Mouse (Mus musculus): ENCODE results near the gene 2610001J05Rik. TPM values are rescaled to one million over a fixed set of nuclear protein-coding genes. Genes with fewer than 3 reads are reported as not detected.
A peak's percentile ranks its signal among the peaks of the same experiment; 100 is the strongest.

2610001J05Rik gene
- polyA plus RNA-seq, 1 experiment = 50.4 TPM

- TF ChIP-seq POLR2A (IDR thresholded peaks at IDR 0.05; ENCODE audit: insufficient read length, low read depth) = no peak
- no peak for TF ChIP-seq CEBPB (IDR thresholded peaks at IDR 0.05; ENCODE audit: insufficient read depth, poor library complexity, severe bottlenecking)
- no peak for TF ChIP-seq SRF (IDR thresholded peaks at IDR 0.05; ENCODE audit: control insufficient read depth, insufficient read length, low read depth)
- no peak for TF ChIP-seq MYOG (IDR thresholded peaks at IDR 0.05; ENCODE audit: control insufficient read depth in 1 of 3, insufficient read depth in 1 of 3, insufficient read length in 2 of 3, low read depth in 2 of 3)
- TF ChIP-seq TCF12 (IDR thresholded peaks at IDR 0.05; ENCODE audit: insufficient read depth, poor library complexity, severe bottlenecking) = no peak
- no peak for TF ChIP-seq MYOD1 (IDR thresholded peaks at IDR 0.05; ENCODE audit: control insufficient read depth in 1 of 3, insufficient read length in 2 of 3, low read depth in 2 of 3)
- no peak for TF ChIP-seq MAX (IDR thresholded peaks at IDR 0.05; ENCODE audit: low read depth)
- TF ChIP-seq E2F4 (IDR thresholded peaks at IDR 0.05; ENCODE audit: insufficient read depth) = no peak
- no peak for TF ChIP-seq USF1 (IDR thresholded peaks at IDR 0.05; ENCODE audit: low read depth)
- TF ChIP-seq TCF3 (IDR thresholded peaks at IDR 0.05; ENCODE audit: insufficient read length, low read depth) = no peak
- TF ChIP-seq REST (IDR thresholded peaks at IDR 0.05; ENCODE audit: insufficient read depth, insufficient read length) = no peak
- no peak for TF ChIP-seq POLR2AphosphoS2 (IDR thresholded peaks at IDR 0.05; ENCODE audit: insufficient read length, low read depth)
- H3K36me3 ChIP-seq (ENCODE audit: control insufficient read depth, insufficient read depth) = no peaks in the 10 kb centered on the region
These were observed 13.7 kb upstream of the 2610001J05Rik start for GRCm38 (mm10) chr6:13884877-13885592.

GRCm38 (mm10) chr6:13882919-13883318 is 11.6 kb upstream of the 2610001J05Rik start:
- Histone ChIP-seq H3K27me3 (ENCODE audit: control insufficient read depth, insufficient read depth, insufficient read length) (no peaks in the 10 kb centered on the region), H3K4me2 (ENCODE audit: low read depth) (no peak overlapping the region), H3ac (ENCODE audit: control insufficient read depth, insufficient read length) (no peak overlapping the region), H3K4me3 (no peak overlapping the region), H3K79me2 (ENCODE audit: control insufficient read depth, insufficient read depth) (no peaks in the 10 kb centered on the region), H3K36me3 (ENCODE audit: control insufficient read depth, insufficient read depth) (no peaks in the 10 kb centered on the region)
- no peak for TF ChIP-seq E2F4 (IDR thresholded peaks at IDR 0.05; ENCODE audit: insufficient read depth)
- no peak for TF ChIP-seq MYOD1 (IDR thresholded peaks at IDR 0.05; ENCODE audit: control insufficient read depth in 1 of 3, insufficient read length in 2 of 3, low read depth in 2 of 3)
- no peak for TF ChIP-seq POLR2AphosphoS2 (IDR thresholded peaks at IDR 0.05; ENCODE audit: insufficient read length, low read depth)
- no peak for TF ChIP-seq MYOG (IDR thresholded peaks at IDR 0.05; ENCODE audit: control insufficient read depth in 1 of 3, insufficient read depth in 1 of 3, insufficient read length in 2 of 3, low read depth in 2 of 3)
- TF ChIP-seq USF1 (IDR thresholded peaks at IDR 0.05; ENCODE audit: low read depth) = no peak
- TF ChIP-seq SRF (IDR thresholded peaks at IDR 0.05; ENCODE audit: control insufficient read depth, insufficient read length, low read depth) = no peak
- no peak for TF ChIP-seq TCF12 (IDR thresholded peaks at IDR 0.05; ENCODE audit: insufficient read depth, poor library complexity, severe bottlenecking)
- TF ChIP-seq REST (IDR thresholded peaks at IDR 0.05; ENCODE audit: insufficient read depth, insufficient read length) = no peak
- no peak for TF ChIP-seq POLR2A (IDR thresholded peaks at IDR 0.05; ENCODE audit: insufficient read length, low read depth)
- TF ChIP-seq MAX (IDR thresholded peaks at IDR 0.05; ENCODE audit: low read depth) = no peak
- TF ChIP-seq CEBPB (IDR thresholded peaks at IDR 0.05; ENCODE audit: insufficient read depth, poor library complexity, severe bottlenecking) = no peak

More at GRCm38 (mm10) chr6:13884877-13885592, 13.7 kb upstream of the 2610001J05Rik start:
- no peaks in the 10 kb centered on the region for H3K27me3 ChIP-seq (ENCODE audit: control insufficient read depth, insufficient read depth, insufficient read length)
- H3K4me3 ChIP-seq = no peak overlapping the region
- H3K79me2 ChIP-seq (ENCODE audit: control insufficient read depth, insufficient read depth) = no peaks in the 10 kb centered on the region
- H3K4me2 ChIP-seq (ENCODE audit: low read depth) = no peak overlapping the region
- no peak overlapping the region for H3ac ChIP-seq (ENCODE audit: control insufficient read depth, insufficient read length)

GRCm38 (mm10) chr6:13873959-13874358 is 2.6 kb upstream of the 2610001J05Rik start:
- Histone ChIP-seq H3K4me3 (no peak overlapping the region), H3ac (ENCODE audit: control insufficient read depth, insufficient read length) (no peak overlapping the region), H3K27me3 (ENCODE audit: control insufficient read depth, insufficient read depth, insufficient read length) (no peaks in the 10 kb centered on the region), H3K4me2 (ENCODE audit: low read depth) (no peak overlapping the region), H3K36me3 (ENCODE audit: control insufficient read depth, insufficient read depth) (peaks cover 6% of the 10 kb centered on the region), H3K79me2 (ENCODE audit: control insufficient read depth, insufficient read depth) (no peaks in the 10 kb centered on the region)
- TF ChIP-seq POLR2AphosphoS2 (IDR thresholded peaks at IDR 0.05; ENCODE audit: insufficient read length, low read depth) = no peak

- H3K4me3 ChIP-seq = peak overlapping the region; percentile 54
- no peaks in the 10 kb centered on the region for H3K27me3 ChIP-seq (ENCODE audit: control insufficient read depth, insufficient read depth, insufficient read length)
- peaks cover 15% of the 10 kb centered on the region for H3K36me3 ChIP-seq (ENCODE audit: control insufficient read depth, insufficient read depth)
- no peak for TF ChIP-seq TCF3 (IDR thresholded peaks at IDR 0.05; ENCODE audit: insufficient read length, low read depth)
- no peak for TF ChIP-seq TCF12 (IDR thresholded peaks at IDR 0.05; ENCODE audit: insufficient read depth, poor library complexity, severe bottlenecking)
- no peak for TF ChIP-seq E2F4 (IDR thresholded peaks at IDR 0.05; ENCODE audit: insufficient read depth)
- TF ChIP-seq REST (IDR thresholded peaks at IDR 0.05; ENCODE audit: insufficient read depth, insufficient read length) = no peak
- no peak for TF ChIP-seq USF1 (IDR thresholded peaks at IDR 0.05; ENCODE audit: low read depth)
- TF ChIP-seq MYOG (IDR thresholded peaks at IDR 0.05; ENCODE audit: control insufficient read depth in 1 of 3, insufficient read depth in 1 of 3, insufficient read length in 2 of 3, low read depth in 2 of 3) = no peak
- no peak for TF ChIP-seq CEBPB (IDR thresholded peaks at IDR 0.05; ENCODE audit: insufficient read depth, poor library complexity, severe bottlenecking)
- no peak for TF ChIP-seq SRF (IDR thresholded peaks at IDR 0.05; ENCODE audit: control insufficient read depth, insufficient read length, low read depth)
- no peak for TF ChIP-seq MYOD1 (IDR thresholded peaks at IDR 0.05; ENCODE audit: control insufficient read depth in 1 of 3, insufficient read length in 2 of 3, low read depth in 2 of 3)
- no peak for TF ChIP-seq POLR2A (IDR thresholded peaks at IDR 0.05; ENCODE audit: insufficient read length, low read depth)
- no peak for TF ChIP-seq MAX (IDR thresholded peaks at IDR 0.05; ENCODE audit: low read depth)
- no peak for TF ChIP-seq POLR2AphosphoS2 (IDR thresholded peaks at IDR 0.05; ENCODE audit: insufficient read length, low read depth)
- no peaks in the 10 kb centered on the region for H3K79me2 ChIP-seq (ENCODE audit: control insufficient read depth, insufficient read depth)
- H3ac ChIP-seq (ENCODE audit: control insufficient read depth, insufficient read length) = no peak overlapping the region
- peak overlapping the region; percentile 74 for H3K4me2 ChIP-seq (ENCODE audit: low read depth)
These were observed 758 bp upstream of the 2610001J05Rik start for GRCm38 (mm10) chr6:13872076-13872475.

GRCm38 (mm10) chr6:13871625-13871958 is 274 bp upstream of the 2610001J05Rik start:
- peak overlapping the region; percentile 74 for H3K4me2 ChIP-seq (ENCODE audit: low read depth)
- TF ChIP-seq E2F4 (IDR thresholded peaks at IDR 0.05; ENCODE audit: insufficient read depth) = no peak
- no peak for TF ChIP-seq MYOD1 (IDR thresholded peaks at IDR 0.05; ENCODE audit: control insufficient read depth in 1 of 3, insufficient read length in 2 of 3, low read depth in 2 of 3)
- TF ChIP-seq MYOG (IDR thresholded peaks at IDR 0.05; ENCODE audit: control insufficient read depth in 1 of 3, insufficient read depth in 1 of 3, insufficient read length in 2 of 3, low read depth in 2 of 3) = no peak
- no peak for TF ChIP-seq POLR2A (IDR thresholded peaks at IDR 0.05; ENCODE audit: insufficient read length, low read depth)
- H3K4me3 ChIP-seq = peak overlapping the region; percentile 54
- H3K79me2 ChIP-seq (ENCODE audit: control insufficient read depth, insufficient read depth) = no peaks in the 10 kb centered on the region
- H3ac ChIP-seq (ENCODE audit: control insufficient read depth, insufficient read length) = no peak overlapping the region
- H3K36me3 ChIP-seq (ENCODE audit: control insufficient read depth, insufficient read depth) = peaks cover 15% of the 10 kb centered on the region
- no peaks in the 10 kb centered on the region for H3K27me3 ChIP-seq (ENCODE audit: control insufficient read depth, insufficient read depth, insufficient read length)

Measured in myocyte (in vitro differentiated cells).